Mouse (Mus musculus): ENCODE data around the gene Zkscan6. TPM values are rescaled to one million over a fixed set of nuclear protein-coding genes. Genes with fewer than 3 reads are reported as not detected.

Gene Zkscan6
- polyA plus RNA-seq, 1 experiment from 2014 or later = 13.8 TPM

Other genes with a start within 250 kb of the Zkscan6 start
- 68.8 and 75.3 TPM in 2 replicates for gene Map2k4, start 18.9 kb upstream of the Zkscan6 start, polyA plus RNA-seq (2016; fragmentation: Nextera tagmentation; extraction: Ambion mirVana)

Data from limb, embryonic 12.5 days (tissue).